Mouse (Mus musculus) central nervous system, embryonic 14 days (tissue): Measurements from ENCODE around the gene Wdr66. TPM values are rescaled to one million over a fixed set of nuclear protein-coding genes. Genes with fewer than 3 reads are reported as not detected.

ENCODE experiments used
- polyA plus RNA-seq: library from polyadenylated mRNA; depleted of rRNA; stranded (reverse); fragments of >200 nt; gene quantifications from 2 replicates; pipeline ENCODE4 v1.2.3, GENCODE M21; 2012; rRNA removed

Gene Wdr66
- 2.2 and 2.6 TPM in 2 replicates for polyA plus RNA-seq

GRCm38 (mm10) chr5:123251834-123252233 lies at the start of gene Wdr66:
TSS of gene Wdr66 (plus strand) at chr5:123252102.

GRCm38 (mm10) chr5:123343707-123344627 lies 92.1 kb downstream of the Wdr66 start, which contains the start of gene Bcl7a:
TSS of gene Bcl7a (plus strand) at chr5:123343834.

Other genes starting within 250 kb of the Wdr66 start
- 15.2 and 16.0 TPM in 2 replicates for gene Orai1, start 237.0 kb upstream of the Wdr66 start, polyA plus RNA-seq
- 0.26 and 0.29 TPM in 2 replicates for gene Morn3, start 205.1 kb upstream of the Wdr66 start, polyA plus RNA-seq
- 12.9 and 15.0 TPM in 2 replicates for gene Tmem120b, start 183.7 kb upstream of the Wdr66 start, polyA plus RNA-seq
- 7.1 and 7.3 TPM in 2 replicates for gene Rhof, start 119.4 kb upstream of the Wdr66 start, polyA plus RNA-seq
- gene Setd1b, start 109.9 kb upstream of the Wdr66 start, polyA plus RNA-seq, result 11.6 and 14.9 TPM in 2 replicates
- gene Psmd9, start 82.7 kb upstream of the Wdr66 start, polyA plus RNA-seq, result 34.6 and 37.7 TPM in 2 replicates
- not detected in 2 replicates for gene Hpd, start 69.4 kb upstream of the Wdr66 start, polyA plus RNA-seq
- gene Bcl7a, start 91.7 kb downstream of the Wdr66 start, polyA plus RNA-seq, result 52.2 and 66.4 TPM in 2 replicates
- gene Mlxip, start 142.7 kb downstream of the Wdr66 start, polyA plus RNA-seq, result 31.7 TPM in 2 replicates
- gene Lrrc43, start 237.2 kb downstream of the Wdr66 start, polyA plus RNA-seq, result 0.21 and 0.23 TPM in 2 replicates
- gene Il31, start 237.4 kb downstream of the Wdr66 start, polyA plus RNA-seq, result not detected in 2 replicates